Mouse (Mus musculus) monocyte, adult 2 months (primary cell): ENCODE data around the gene Prkci.

Experiments used
- DNase-seq, 2 experiments: peaks; one replicate each; pipeline ENCODE4 v3.0.0; 2022; ENCODE audit warnings: low spot score in 2 of 2, low read depth in 1 of 2

Prkci gene

GRCm38 (mm10) chr3:30993066-30993573, 2.4 kb upstream of the Prkci start:
- peak; percentile 46 to 69 for DNase-seq

- no peak for DNase-seq
These were observed 688 bp upstream of the Prkci start for GRCm38 (mm10) chr3:30994859-30995258.

GRCm38 (mm10) chr3:30995899-30996687, 546 bp downstream of the Prkci start:
- no peak for DNase-seq

GRCm38 (mm10) chr3:30996688-30997014, 1.1 kb downstream of the Prkci start:
- no peak for DNase-seq

- no peak for DNase-seq
These were observed 4.0 kb downstream of the Prkci start for GRCm38 (mm10) chr3:30999401-31000017.

- DNase-seq = no peak
These were observed 4.5 kb downstream of the Prkci start for GRCm38 (mm10) chr3:31000018-31000407.

- no peak for DNase-seq
These were observed 5.6 kb downstream of the Prkci start for GRCm38 (mm10) chr3:31001048-31001676.

- no peak for DNase-seq
These were observed 9.0 kb downstream of the Prkci start for GRCm38 (mm10) chr3:31004320-31005209.

GRCm38 (mm10) chr3:31014374-31014773, 18.8 kb downstream of the Prkci start:
- no peak for DNase-seq

GRCm38 (mm10) chr3:31015682-31016443, 20.3 kb downstream of the Prkci start:
- no peak for DNase-seq

GRCm38 (mm10) chr3:31016594-31017196, 21.1 kb downstream of the Prkci start:
- no peak for DNase-seq

GRCm38 (mm10) chr3:31017652-31018051, 22.1 kb downstream of the Prkci start:
- DNase-seq = no peak

- DNase-seq = no peak
These were observed 23.7 kb downstream of the Prkci start for GRCm38 (mm10) chr3:31019287-31019686.

GRCm38 (mm10) chr3:31019793-31020447, 24.4 kb downstream of the Prkci start:
- DNase-seq = no peak

- no peak for DNase-seq
These were observed 25.1 kb downstream of the Prkci start for GRCm38 (mm10) chr3:31020656-31021055.

GRCm38 (mm10) chr3:31022895-31023436, 27.4 kb downstream of the Prkci start:
- DNase-seq = no peak

GRCm38 (mm10) chr3:31027718-31028117, 32.2 kb downstream of the Prkci start:
- no peak for DNase-seq

- no peak for DNase-seq
These were observed 36.1 kb downstream of the Prkci start for GRCm38 (mm10) chr3:31031621-31032020.

- no peak for DNase-seq
These were observed 38.1 kb downstream of the Prkci start for GRCm38 (mm10) chr3:31033644-31034043.
